Mouse (Mus musculus): ENCODE data around the gene Samd14.

The Samd14 gene

DNA sequence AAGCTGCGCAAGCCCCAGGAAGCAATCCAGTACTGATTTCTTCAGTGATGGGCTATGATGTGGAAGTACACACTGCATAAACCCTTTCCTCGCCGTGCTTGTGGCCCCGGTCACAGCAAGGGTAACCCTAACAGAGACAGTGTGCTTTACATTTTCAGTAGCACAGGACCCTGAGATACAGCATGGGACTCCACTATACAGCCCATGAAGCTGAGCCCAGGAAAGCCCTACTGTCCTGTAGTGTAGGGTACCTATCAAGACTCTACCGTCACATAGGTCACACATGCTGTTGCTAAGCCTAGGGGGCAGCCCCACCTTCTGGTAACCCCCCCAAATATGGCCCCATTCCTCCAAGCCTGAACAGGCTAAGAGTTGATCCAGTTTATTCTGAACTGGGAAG lies 26.8 kb downstream of the Samd14 start:
- no peak for DNase-seq (ENCODE audit: low spot score in 2 of 2)

DNA sequence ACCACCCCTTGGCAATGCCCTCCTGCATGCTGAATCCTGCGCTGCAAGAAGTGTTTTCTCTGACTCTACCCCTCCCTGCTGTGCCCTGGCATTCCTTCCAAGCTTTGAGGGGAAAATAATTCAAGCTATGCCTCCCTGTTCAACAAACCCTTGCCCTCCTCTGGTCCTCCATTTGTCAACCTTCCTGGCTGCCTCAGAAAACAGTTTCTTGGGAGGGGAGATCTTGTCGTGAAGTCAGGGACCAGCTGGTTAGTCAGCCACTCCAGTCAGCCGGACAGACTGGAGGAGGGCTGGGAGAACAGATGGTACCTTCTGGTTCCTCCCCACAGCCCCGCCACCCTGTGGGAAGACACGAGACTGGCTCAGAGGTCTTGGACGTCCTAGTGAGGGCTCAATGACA lies 27.6 kb downstream of the Samd14 start:
- no peak for DNase-seq (ENCODE audit: low spot score in 2 of 2)

GRCm38 (mm10) chr11:95038156-95038817 lies 28.6 kb downstream of the Samd14 start:
- no peak for DNase-seq (ENCODE audit: low spot score in 2 of 2)

DNA sequence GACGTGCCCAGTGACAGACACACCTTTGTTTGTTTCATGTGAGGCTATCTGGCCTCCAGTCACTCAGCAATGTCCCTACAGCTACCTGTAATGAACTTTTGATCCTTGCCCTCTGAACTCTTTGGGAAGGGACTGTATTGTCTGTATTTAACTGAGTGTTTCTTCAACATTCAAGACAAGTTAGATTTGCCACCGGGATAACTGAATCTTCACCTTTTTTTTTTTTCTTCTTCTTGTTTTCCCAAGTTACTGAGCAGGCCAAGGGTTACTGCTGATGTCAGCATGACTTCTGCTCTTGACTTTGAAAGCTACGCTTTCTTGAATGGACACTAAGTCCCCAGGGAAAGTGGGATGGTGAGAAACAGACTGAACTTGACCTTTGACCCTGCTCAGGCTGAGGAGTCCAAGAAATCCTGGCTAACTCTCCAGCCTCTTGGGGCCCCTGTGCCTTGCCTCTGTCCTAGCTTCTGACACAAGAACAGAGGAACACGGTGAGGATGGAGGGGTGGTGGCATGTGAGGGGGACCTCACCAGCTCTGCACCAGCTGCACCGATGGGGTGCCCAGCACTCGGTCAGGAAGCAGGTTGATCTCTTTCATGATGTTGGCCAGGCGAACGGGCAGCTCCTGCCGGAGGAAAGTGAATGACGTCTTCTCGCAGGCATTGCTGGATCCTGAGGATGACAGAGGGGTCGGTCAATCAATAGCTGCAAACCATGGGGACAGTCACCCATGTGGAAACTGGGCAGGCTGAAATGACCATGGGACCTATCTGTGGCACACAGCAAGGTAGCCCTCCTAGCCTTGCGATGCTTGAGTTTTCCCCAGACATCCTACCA lies 29.4 kb downstream of the Samd14 start:
- DNase-seq (ENCODE audit: low spot score in 2 of 2): no peak

DNA sequence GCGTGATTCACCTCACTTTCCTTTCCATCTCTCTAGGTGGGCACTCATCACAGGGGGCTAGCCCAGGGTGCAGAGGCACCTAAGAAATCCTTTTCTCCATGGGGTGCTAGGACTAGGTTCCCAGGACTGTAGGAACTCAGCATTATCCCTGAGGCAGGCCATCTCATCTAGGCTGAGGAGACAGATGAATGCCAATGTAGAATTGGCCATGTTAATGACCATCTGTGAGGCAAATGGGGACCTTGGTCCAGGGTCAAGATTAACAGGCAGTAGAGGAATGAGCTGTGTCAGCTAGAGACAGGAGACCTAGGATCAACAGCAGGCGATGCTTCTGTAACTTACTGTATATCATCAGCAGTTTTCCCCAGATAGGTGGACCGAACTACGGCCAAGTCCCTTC lies 30.1 kb downstream of the Samd14 start:
- no peak for DNase-seq (ENCODE audit: low spot score in 2 of 2)

DNA sequence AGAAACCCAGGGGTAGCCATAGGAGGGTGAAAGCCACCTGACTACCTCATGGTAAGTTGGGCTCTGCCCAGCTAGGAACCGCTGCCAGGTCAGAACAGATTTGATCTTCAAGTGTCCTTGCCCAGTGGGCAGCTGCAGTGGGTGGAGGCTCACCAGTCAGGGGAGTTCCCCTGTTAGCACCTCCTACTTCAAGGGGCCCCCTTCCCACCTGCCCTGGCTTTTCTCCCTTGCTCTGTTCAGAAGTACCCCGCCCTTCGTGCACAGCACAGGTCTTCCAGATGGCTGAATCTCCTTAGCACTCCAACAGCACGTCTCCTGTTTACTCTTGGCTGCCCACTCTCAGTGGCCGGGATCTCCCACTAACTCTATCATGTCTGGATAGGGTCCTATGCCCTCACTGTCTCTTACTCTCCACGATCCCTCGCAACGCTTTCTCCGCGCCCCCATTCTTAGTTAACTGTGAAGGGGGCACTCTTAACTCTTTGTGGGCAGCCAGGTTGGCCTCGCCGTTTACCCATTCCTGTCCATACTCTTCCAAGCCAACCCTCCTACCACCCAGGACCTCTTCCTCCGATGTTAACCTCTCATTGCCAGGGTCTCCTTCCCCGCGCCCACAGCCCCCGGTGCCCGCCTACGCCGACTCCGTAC lies 30.9 kb downstream of the Samd14 start:
- peak in 1 of 2 experiments; percentile 56 for DNase-seq (ENCODE audit: low spot score in 2 of 2)

GRCm38 (mm10) chr11:95041139-95041609 lies 31.5 kb downstream of the Samd14 start, which contains the start of gene Pdk2:
Gene Pdk2, minus strand, starts transcription at chr11:95041354.
- peak; percentile 95 to 97 for DNase-seq (ENCODE audit: low spot score in 2 of 2)

- peak in 1 of 2 experiments; percentile 91 for DNase-seq (ENCODE audit: low spot score in 2 of 2)
Observed at GRCm38 (mm10) chr11:95042096-95042495, 32.4 kb downstream of the Samd14 start.

DNA sequence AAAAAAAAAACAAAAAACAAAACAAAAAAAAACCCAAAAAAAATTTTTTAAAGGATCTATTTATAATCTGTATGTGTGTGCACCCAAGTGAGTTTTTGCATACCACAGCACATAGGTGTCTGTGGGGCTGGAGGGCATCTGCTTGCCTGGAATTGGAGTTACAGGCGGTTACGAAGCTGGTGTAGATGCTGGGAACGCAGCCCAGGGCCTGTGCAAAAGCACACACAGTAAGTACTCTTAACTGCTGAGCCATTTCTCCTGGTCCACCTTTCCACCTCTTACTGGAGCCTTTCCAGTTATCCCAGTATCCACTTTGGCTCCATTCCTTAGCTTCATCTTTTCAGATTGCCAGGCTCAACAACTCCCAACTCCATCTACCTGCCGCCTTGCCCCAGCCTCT lies 33.4 kb downstream of the Samd14 start:
- no peak for DNase-seq (ENCODE audit: low spot score in 2 of 2)

GRCm38 (mm10) chr11:95043608-95044007 lies 33.9 kb downstream of the Samd14 start:
- no peak for DNase-seq (ENCODE audit: low spot score in 2 of 2)

- no peak for DNase-seq (ENCODE audit: low spot score in 2 of 2)
Observed at GRCm38 (mm10) chr11:95044185-95044870, 34.6 kb downstream of the Samd14 start.

GRCm38 (mm10) chr11:95046980-95047680 lies 37.5 kb downstream of the Samd14 start:
- DNase-seq (ENCODE audit: low spot score in 2 of 2): peak in 1 of 2 experiments; percentile 64

DNA sequence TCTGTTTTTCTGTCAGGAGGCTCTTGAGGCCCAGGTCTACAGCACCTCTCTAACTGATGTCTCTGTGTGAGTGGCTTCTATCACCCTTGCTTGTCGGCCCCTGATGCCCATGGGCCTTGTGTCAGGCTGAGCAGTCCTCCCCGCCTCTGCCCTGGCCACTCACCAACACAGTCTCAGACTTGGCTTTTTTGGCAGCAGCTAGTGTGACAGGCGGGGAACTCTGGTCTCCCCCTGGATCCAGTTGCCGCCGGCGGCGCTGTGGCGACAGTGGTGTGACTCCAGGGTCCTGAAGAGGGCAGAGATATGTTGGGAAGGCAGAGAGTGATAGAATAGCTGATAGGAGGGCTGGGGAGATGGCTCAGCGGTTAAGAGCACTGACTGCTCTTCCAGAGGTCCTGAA lies 43.4 kb downstream of the Samd14 start:
- DNase-seq (ENCODE audit: low spot score in 2 of 2): no peak

- no peak for DNase-seq (ENCODE audit: low spot score in 2 of 2)
Observed at GRCm38 (mm10) chr11:95056768-95057501, 47.3 kb downstream of the Samd14 start.

GRCm38 (mm10) chr11:95069226-95069957 lies 59.7 kb downstream of the Samd14 start:
- no peak for DNase-seq (ENCODE audit: low spot score in 2 of 2)

- DNase-seq (ENCODE audit: low spot score in 2 of 2): no peak
Observed at GRCm38 (mm10) chr11:95070140-95071107, 60.7 kb downstream of the Samd14 start.

DNA sequence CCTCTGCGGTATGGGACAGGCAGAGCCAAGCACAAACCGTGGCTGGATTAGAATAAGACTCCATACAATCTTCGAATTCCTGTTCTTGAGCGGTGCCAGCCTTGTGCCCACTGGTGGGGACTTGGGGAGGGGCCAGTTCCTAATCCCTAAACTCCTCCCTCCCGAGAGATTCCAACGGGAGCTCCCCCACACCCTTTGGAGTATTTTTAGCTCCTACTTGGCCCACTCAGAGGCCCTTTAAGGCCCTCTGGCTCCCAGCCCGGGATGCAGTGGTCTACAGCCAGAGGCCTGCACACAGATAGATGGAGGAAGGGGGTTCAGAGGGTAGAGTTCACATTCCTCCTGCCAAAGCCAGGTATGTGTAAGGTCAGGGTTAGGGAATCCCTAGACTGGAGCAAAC lies 61.6 kb downstream of the Samd14 start:
- no peak for DNase-seq (ENCODE audit: low spot score in 2 of 2)

GRCm38 (mm10) chr11:95072136-95072535 lies 62.5 kb downstream of the Samd14 start:
- no peak for DNase-seq (ENCODE audit: low spot score in 2 of 2)

DNA sequence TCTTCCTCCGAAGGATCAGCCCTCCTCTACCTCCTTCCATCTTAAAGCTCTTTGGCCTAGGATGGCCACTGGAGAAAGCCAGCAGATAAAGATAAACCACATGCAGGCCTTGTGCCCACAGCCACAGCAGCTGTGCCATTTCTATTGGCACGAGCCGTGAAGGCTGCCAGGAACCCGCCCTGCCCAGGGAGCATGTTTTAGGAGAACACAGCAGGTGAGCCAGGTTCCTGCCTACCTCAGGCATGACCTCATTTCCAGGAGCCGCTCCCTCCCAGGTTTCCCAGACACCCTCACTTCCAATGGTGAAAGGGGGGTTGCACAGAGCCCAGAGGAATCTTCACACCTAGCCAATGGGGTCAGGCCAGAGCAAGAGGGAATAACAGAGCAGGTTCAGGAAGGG lies 63.1 kb downstream of the Samd14 start:
- no peak for DNase-seq (ENCODE audit: low spot score in 2 of 2)

Data from left cerebral cortex, adult 9 months (tissue).